Mouse (Mus musculus) stomach, postnatal 0 days (tissue): ENCODE results near the gene Tnip1. TPM values are rescaled to one million over a fixed set of nuclear protein-coding genes. Genes with fewer than 3 reads are reported as not detected.

Source experiments
- ATAC-seq: fragments of 200-750 bp; cut with Nextera tagmentation; 2 replicates; pipeline ENCODE4 v1.8.0; 2017; ENCODE audit not compliant: low FRiP score, low TSS enrichment
- DNase-seq: peaks from one replicate; pipeline ENCODE4 v3.0.0-alpha.2; 2016; ENCODE audit warnings: low spot score
- H3K27ac ChIP-seq: fragments of 300-500 bp; sonication (generic); replicated peaks from 2 replicates; pipeline ENCODE4 v1.5.1; 2014; ENCODE audit warnings: mild to moderate bottlenecking, control low read depth
- H3K27me3 ChIP-seq: fragments of 300-500 bp; sonication (generic); 2 replicates; pipeline ENCODE4 v1.6.1; 2014; ENCODE audit warnings: low read length; ENCODE audit not compliant: control insufficient read depth, insufficient read depth
- H3K36me3 ChIP-seq: fragments of 300-500 bp; sonication (generic); 2 replicates; pipeline ENCODE4 v1.6.1; 2014; ENCODE audit warnings: low read length, mixed read lengths; ENCODE audit not compliant: control insufficient read depth, insufficient read depth
- H3K4me1 ChIP-seq: fragments of 300-500 bp; sonication (generic); replicated peaks from 2 replicates; pipeline ENCODE4 v1.6.1; 2014; ENCODE audit warnings: antibody characterized with exemption; ENCODE audit not compliant: control insufficient read depth, insufficient read depth
- H3K4me2 ChIP-seq: fragments of 300-500 bp; sonication (generic); replicated peaks from 2 replicates; pipeline ENCODE4 v1.6.1; 2014; ENCODE audit warnings: low read depth, mild to moderate bottlenecking, control low read depth, moderate library complexity
- H3K4me3 ChIP-seq: fragments of 300-500 bp; sonication (generic); 2 replicates; pipeline ENCODE4 v1.5.1; 2014; ENCODE audit warnings: low read depth, low read length, control low read depth
- H3K9ac ChIP-seq: fragments of 300-500 bp; sonication (generic); 2 replicates; pipeline ENCODE4 v1.6.1; 2014; ENCODE audit warnings: mild to moderate bottlenecking, low read length, control low read depth, mixed read lengths
- H3K9me3 ChIP-seq: fragments of 300-500 bp; sonication (generic); 2 replicates; pipeline ENCODE4 v1.6.1; 2016; ENCODE audit warnings: low read length; ENCODE audit not compliant: control insufficient read depth
- CTCF ChIP-seq: IDR thresholded peaks from 2 replicates; pipeline ENCODE4 v1.5.1; 2016; ENCODE audit warnings: antibody characterized with exemption, low read depth, mild to moderate bottlenecking, moderate library complexity
- EP300 ChIP-seq: optimal IDR thresholded peaks from 2 replicates; pipeline ENCODE3; 2016; ENCODE audit warnings: antibody characterized with exemption
- WGBS: fragments of 180-500 bp; shearing (Covaris S2); extraction: QIAGEN DNeasy Blood & Tissue Kit; methylation state at CpG from one replicate; pipeline ENCODE4 v1.1.7; 2014; 5-methylcytosine and 5-hydroxymethylcytosine counted together
- polyA plus RNA-seq: library from polyadenylated mRNA; unstranded; fragments of >200 nt; fragmentation: Nextera tagmentation; extraction: Ambion mirVana; gene quantifications from 2 replicates; pipeline ENCODE4 v1.2.1, GENCODE M21; 2015

Gene Tnip1
- polyA plus RNA-seq, 1 experiment from 2014 or later, result 14.7 TPM

DNA sequence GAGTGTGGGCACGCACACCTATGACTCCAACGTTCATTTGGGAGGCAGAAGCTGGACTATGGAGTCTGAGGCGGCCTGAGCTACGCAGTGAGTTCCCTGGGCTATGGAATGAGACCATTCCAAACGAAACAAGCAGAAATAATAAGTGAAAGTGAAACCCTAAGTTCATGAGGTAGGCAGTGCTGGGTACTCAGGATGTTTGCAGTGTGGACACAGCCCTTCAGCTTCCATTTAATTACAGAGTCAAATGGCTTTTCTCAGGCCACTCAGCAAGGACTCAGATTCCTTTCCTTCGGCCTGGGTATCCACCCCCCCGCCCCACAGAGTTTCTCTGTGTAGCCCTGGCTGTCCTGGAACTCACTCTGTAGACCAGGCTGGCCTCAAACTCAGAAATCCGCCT lies 33.0 kb downstream of the Tnip1 start:
- no peak overlapping the region for H3K27ac ChIP-seq
- no peaks in the 10 kb centered on the region for H3K4me1 ChIP-seq
- no peak for TF ChIP-seq CTCF
- TF ChIP-seq EP300, result no peak
- H3K9me3 ChIP-seq, result no peaks in the 10 kb centered on the region
- no peaks in the 10 kb centered on the region for H3K27me3 ChIP-seq
- no peak overlapping the region for H3K9ac ChIP-seq
- ATAC-seq (no peak), DNase-seq (no peak)
- no peak overlapping the region for H3K4me2 ChIP-seq
- 88% methylated on average over 8 of the region's 8 CpGs for WGBS
- H3K36me3 ChIP-seq, result peaks cover 28% of the 10 kb centered on the region
- no peak overlapping the region for H3K4me3 ChIP-seq

GRCm38 (mm10) chr11:54929290-54929689 lies 33.4 kb downstream of the Tnip1 start:
- ATAC-seq, result no peak
- Histone ChIP-seq H3K27ac (no peak overlapping the region), H3K9ac (no peak overlapping the region), H3K9me3 (no peaks in the 10 kb centered on the region), H3K4me3 (no peak overlapping the region), H3K4me1 (no peaks in the 10 kb centered on the region), H3K4me2 (no peak overlapping the region), H3K36me3 (peaks cover 28% of the 10 kb centered on the region), H3K27me3 (no peaks in the 10 kb centered on the region)
- WGBS, result 88% methylated on average over 6 of the region's 6 CpGs
- no peak for DNase-seq
- TF ChIP-seq EP300 (no peak), CTCF (no peak)

DNA sequence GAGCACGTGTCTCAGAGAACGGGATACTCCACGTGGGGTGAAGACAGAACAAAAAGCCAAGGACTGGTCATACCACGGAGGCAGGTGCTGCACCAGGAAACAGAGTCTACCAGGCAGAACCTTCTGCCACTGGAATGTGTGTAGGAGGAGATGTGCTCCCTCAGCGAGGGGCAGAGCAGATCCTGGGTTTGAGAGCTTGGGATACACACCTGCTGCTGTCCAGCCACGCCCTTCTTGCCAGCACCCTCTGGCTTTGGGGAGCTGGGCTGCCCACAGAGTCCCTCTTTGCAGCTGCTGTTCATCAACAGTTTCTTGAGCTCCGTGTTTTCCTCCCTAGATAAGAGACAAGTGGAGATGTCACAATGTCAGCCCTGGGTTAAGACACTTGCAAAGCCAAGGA lies 33.8 kb downstream of the Tnip1 start:
- no peak overlapping the region for H3K4me3 ChIP-seq
- peaks cover 30% of the 10 kb centered on the region for H3K36me3 ChIP-seq
- H3K4me2 ChIP-seq, result no peak overlapping the region
- ATAC-seq, result no peak
- H3K9me3 ChIP-seq, result no peaks in the 10 kb centered on the region
- H3K27me3 ChIP-seq, result no peaks in the 10 kb centered on the region
- no peak overlapping the region for H3K27ac ChIP-seq
- no peak overlapping the region for H3K9ac ChIP-seq
- WGBS, result 86% methylated on average over 7 of the region's 7 CpGs
- DNase-seq, result no peak
- TF ChIP-seq CTCF (no peak), EP300 (no peak)
- no peaks in the 10 kb centered on the region for H3K4me1 ChIP-seq

DNA sequence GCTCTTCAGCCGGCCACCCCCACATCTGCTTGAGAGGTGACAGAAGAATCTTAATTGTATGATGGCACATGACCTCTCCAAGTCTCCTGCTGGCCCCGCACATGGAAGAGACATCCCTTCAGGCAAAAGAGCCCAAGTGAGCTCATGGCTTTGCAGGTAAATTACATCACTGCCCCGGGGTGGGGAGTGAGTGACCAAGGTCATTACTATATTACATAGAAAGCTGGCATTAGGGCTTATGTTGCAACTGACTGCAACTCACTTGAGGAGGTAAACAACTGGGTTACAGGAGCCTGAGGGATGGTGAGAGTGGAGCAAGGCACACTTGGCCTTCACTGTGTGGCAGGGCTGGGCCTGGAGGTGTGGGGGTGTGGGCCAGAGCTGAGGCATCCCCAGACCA lies 34.5 kb downstream of the Tnip1 start:
- no peaks in the 10 kb centered on the region for H3K27me3 ChIP-seq
- no peak overlapping the region for H3K27ac ChIP-seq
- H3K9ac ChIP-seq, result no peak overlapping the region
- DNase-seq (no peak), ATAC-seq (no peak)
- H3K4me3 ChIP-seq, result no peak overlapping the region
- WGBS, result 83% methylated on average over 3 of the region's 3 CpGs
- no peaks in the 10 kb centered on the region for H3K4me1 ChIP-seq
- H3K36me3 ChIP-seq, result peaks cover 34% of the 10 kb centered on the region
- H3K4me2 ChIP-seq, result no peak overlapping the region
- no peaks in the 10 kb centered on the region for H3K9me3 ChIP-seq
- TF ChIP-seq CTCF (no peak), EP300 (no peak)

DNA sequence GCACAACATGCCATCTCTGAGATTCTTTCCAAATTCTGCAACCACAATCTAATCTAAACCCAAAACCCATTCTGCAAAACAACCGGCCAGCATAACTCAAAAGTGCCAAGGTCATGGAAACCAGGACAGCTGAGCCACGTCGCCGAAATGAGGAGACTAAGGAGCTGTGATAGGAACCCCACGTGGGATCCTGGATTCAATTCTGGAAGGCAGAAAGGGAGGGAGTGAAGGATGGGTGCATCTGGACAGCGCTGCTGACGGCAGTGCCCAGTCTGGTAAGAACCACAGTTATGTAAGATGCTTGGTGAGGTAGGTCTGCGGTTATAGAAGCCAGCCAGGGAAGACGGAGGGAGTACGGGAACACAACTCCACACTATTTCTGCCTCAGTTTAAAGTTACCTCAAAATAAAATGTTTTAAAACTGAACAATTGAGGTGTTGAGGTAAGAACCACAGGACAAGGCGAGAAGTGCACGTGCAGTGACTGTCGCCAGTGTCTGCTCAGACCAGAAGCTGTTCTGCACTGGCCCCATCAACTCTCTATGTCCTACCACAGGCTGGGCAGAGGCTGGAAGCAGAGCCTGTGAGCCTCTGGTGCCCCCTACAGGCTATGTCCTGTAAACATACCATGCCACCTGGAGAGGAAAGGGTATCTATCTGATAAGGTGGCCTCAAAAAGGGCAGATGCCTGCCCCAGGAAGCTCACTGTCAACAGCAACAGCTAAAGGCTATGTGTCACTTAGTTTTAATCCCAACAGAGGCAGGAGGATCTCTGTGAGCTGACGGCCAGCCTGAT lies 35.2 kb downstream of the Tnip1 start:
- TF ChIP-seq EP300 (no peak), CTCF (peak; percentile 91)
- no peak overlapping the region for H3K4me2 ChIP-seq
- ATAC-seq (no peak), DNase-seq (peak; percentile 59)
- H3K4me3 ChIP-seq, result no peak overlapping the region
- H3K27ac ChIP-seq, result no peak overlapping the region
- no peak overlapping the region for H3K9ac ChIP-seq
- no peaks in the 10 kb centered on the region for H3K4me1 ChIP-seq
- H3K27me3 ChIP-seq, result no peaks in the 10 kb centered on the region
- H3K36me3 ChIP-seq, result peaks cover 40% of the 10 kb centered on the region
- WGBS, result 72% methylated on average over 14 of the region's 14 CpGs
- no peaks in the 10 kb centered on the region for H3K9me3 ChIP-seq

DNA sequence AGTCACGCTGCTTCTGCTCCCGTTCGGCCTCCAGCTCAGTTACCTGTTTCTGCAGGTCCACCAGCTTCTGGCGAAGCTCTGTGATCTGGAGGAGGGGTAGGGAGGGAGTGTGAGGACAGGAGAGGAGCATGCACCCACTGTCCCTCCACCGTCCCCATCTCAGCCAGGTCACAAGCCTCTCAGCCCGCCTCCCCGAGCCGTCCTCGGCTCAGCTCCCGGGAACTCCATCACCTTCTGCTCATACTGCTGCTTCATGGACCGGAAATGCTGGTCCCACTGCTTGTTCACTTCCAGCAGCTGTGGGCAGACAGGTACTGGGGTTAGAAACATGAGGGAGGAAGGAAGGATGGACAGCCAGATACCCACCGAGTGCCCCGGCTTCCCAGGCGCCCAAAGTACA lies 38.6 kb downstream of the Tnip1 start:
- H3K9ac ChIP-seq, result no peak overlapping the region
- H3K4me3 ChIP-seq, result no peak overlapping the region
- no peaks in the 10 kb centered on the region for H3K4me1 ChIP-seq
- no peaks in the 10 kb centered on the region for H3K9me3 ChIP-seq
- H3K27me3 ChIP-seq, result no peaks in the 10 kb centered on the region
- WGBS, result 93% methylated on average over 14 of the region's 14 CpGs
- no peak for TF ChIP-seq CTCF
- H3K4me2 ChIP-seq, result no peak overlapping the region
- no peak overlapping the region for H3K27ac ChIP-seq
- ATAC-seq, result no peak
- no peak for DNase-seq
- peaks cover 40% of the 10 kb centered on the region for H3K36me3 ChIP-seq
